Comparison of ENCODE assay signal across 11 mouse cellular contexts in genomic region chr14:59721957-59722356, GRCm38 (mm10).
DNase-seq lines count a peak whose midpoint lies in the region; ATAC-seq and TF ChIP-seq lines count a peak whose summit lies in the region.
"Had no signal": no experiment of that assay in that cellular context is flagged by ENCODE, and none has a peak within 500 bp of the region (broad histone marks: within the 10 kb centered on the region; RNA-seq: fewer than 3 reads in every experiment).

No protein-coding gene starts in this region.

- H3K36me3 ChIP-seq in kidney, adult 2 months (ENCODE audit: control insufficient read depth, insufficient read depth, low read length): no peaks in the 10 kb centered on the region
- no peaks in the 10 kb centered on the region for H3K36me3 ChIP-seq in kidney, embryonic 16.5 days (ENCODE audit: insufficient read depth, low read length)
- no peaks in the 10 kb centered on the region for H3K36me3 ChIP-seq in lung, embryonic 16.5 days (ENCODE audit: control insufficient read depth, insufficient read depth, low read length)
- H3K36me3 ChIP-seq: midbrain, embryonic 13.5 days had no signal

- no peak for ATAC-seq in kidney, embryonic 16.5 days (ENCODE audit: low FRiP score, low TSS enrichment)
- peak; percentile 79 for ATAC-seq in lung, embryonic 16.5 days (ENCODE audit: low read depth)
- ATAC-seq: midbrain, embryonic 13.5 days had no signal

- H3K4me1 ChIP-seq in kidney, adult 2 months (ENCODE audit: control insufficient read depth, insufficient read depth, low read length): no peaks in the 10 kb centered on the region
- peaks cover 5% of the 10 kb centered on the region; the same call in 1 of the 2 replicates for H3K4me1 ChIP-seq in kidney, embryonic 16.5 days (ENCODE audit: insufficient read depth, low read length)
- peaks cover 4% of the 10 kb centered on the region; the same call in 1 of the 2 replicates for H3K4me1 ChIP-seq in lung, embryonic 16.5 days (replicated peaks; ENCODE audit: control insufficient read depth, insufficient read depth, low read length)

- 67% methylated on average over 4 of the region's 4 CpGs for WGBS in kidney, adult 2 months
- WGBS in kidney, embryonic 16.5 days: 70% methylated on average over 4 of the region's 4 CpGs
- WGBS in lung, embryonic 16.5 days: 48% methylated on average over 4 of the region's 4 CpGs

- TF ChIP-seq POLR2A in kidney, adult 2 months (IDR thresholded peaks at IDR 0.05; ENCODE audit: low read depth, low read length): no peak

- H3K9me3 ChIP-seq in kidney, embryonic 16.5 days (ENCODE audit: low read length): no peaks in the 10 kb centered on the region
- no peaks in the 10 kb centered on the region for H3K9me3 ChIP-seq in lung, embryonic 16.5 days (ENCODE audit: control insufficient read depth, low read length)
- H3K9me3 ChIP-seq: midbrain, embryonic 13.5 days had no signal

- H3K4me3 ChIP-seq in kidney, adult 2 months (ENCODE audit: insufficient read depth, low read depth, low read length): no peak overlapping the region
- H3K4me3 ChIP-seq in kidney, embryonic 16.5 days (ENCODE audit: low read length): no peak overlapping the region
- H3K4me3 ChIP-seq in lung, embryonic 16.5 days (ENCODE audit: low read length): no peak overlapping the region
- H3K4me3 ChIP-seq: erythroblast, embryonic 14.5 days; midbrain, embryonic 13.5 days had no signal

- no peak overlapping the region for H3K27ac ChIP-seq in kidney, adult 2 months (ENCODE audit: insufficient read depth, low read depth, low read length)
- no peak overlapping the region for H3K27ac ChIP-seq in kidney, embryonic 16.5 days (ENCODE audit: low read length)
- H3K27ac ChIP-seq in lung, embryonic 16.5 days (ENCODE audit: low read length): no peak overlapping the region
- H3K27ac ChIP-seq: midbrain, embryonic 13.5 days had no signal

- H3K4me2 ChIP-seq in kidney, embryonic 16.5 days (replicated peaks; ENCODE audit: low read depth, low read length): no peak overlapping the region
- H3K4me2 ChIP-seq in lung, embryonic 16.5 days (ENCODE audit: low read depth, low read length): no peak overlapping the region
- H3K4me2 ChIP-seq: midbrain, embryonic 13.5 days had no signal

- no peak for TF ChIP-seq CTCF in kidney, adult 2 months (conservative IDR thresholded peaks at IDR 0.05; ENCODE audit: insufficient read depth, insufficient read length, low read depth, low read length)

- H3K27me3 ChIP-seq in kidney, adult 2 months (replicated peaks; ENCODE audit: control insufficient read depth, insufficient read depth, low read length): no peaks in the 10 kb centered on the region
- no peaks in the 10 kb centered on the region for H3K27me3 ChIP-seq in kidney, embryonic 16.5 days (ENCODE audit: insufficient read depth, low read length)
- no peaks in the 10 kb centered on the region for H3K27me3 ChIP-seq in lung, embryonic 16.5 days (ENCODE audit: control insufficient read depth, insufficient read depth, low read depth, low read length)

- H3K9ac ChIP-seq in kidney, embryonic 16.5 days (replicated peaks; ENCODE audit: low read length): no peak overlapping the region
- no peak overlapping the region for H3K9ac ChIP-seq in lung, embryonic 16.5 days (ENCODE audit: low read length)
- H3K9ac ChIP-seq: midbrain, embryonic 13.5 days had no signal

- peak; percentile 32 for DNase-seq in kidney, adult 2 months
- DNase-seq in brain, adult 2 months (ENCODE audit: low read depth, low spot score): peak; percentile 79
- DNase-seq in cerebellum, postnatal 10 days: peak; percentile 49 to 68
- no peak for DNase-seq in retina, postnatal 1 day
- no peak for DNase-seq in frontal cortex, postnatal 36 days (ENCODE audit: low spot score in 2 of 2)
- no peak for DNase-seq in urinary bladder, postnatal 25 days (ENCODE audit: low spot score)
- DNase-seq: thymus, adult 18-20 months had no signal

Comparison
In these comparisons a context has a peak if more than half of its experiments do, and no peak if none do; other contexts are left out.
1. DNase-seq: peak in kidney, adult 2 months (single experiment), brain, adult 2 months (single experiment) and cerebellum, postnatal 10 days (2 of 2); none in retina, postnatal 1 day (single experiment), frontal cortex, postnatal 36 days (0 of 2) and urinary bladder, postnatal 25 days (single experiment).